Mouse (Mus musculus): Measurements from ENCODE around the gene Gm44965. TPM values are rescaled to one million over a fixed set of nuclear protein-coding genes. Genes with fewer than 3 reads are reported as not detected.

Gm44965 gene
- polyA plus RNA-seq, 1 experiment from 2014 or later = not detected

GRCm38 (mm10) chr6:48594043-48594738 is 450 bp downstream of the Gm44965 start:
- H3K36me3 ChIP-seq (ENCODE audit: control insufficient read depth, insufficient read depth, low read length) = peaks cover 29% of the 10 kb centered on the region

DNA sequence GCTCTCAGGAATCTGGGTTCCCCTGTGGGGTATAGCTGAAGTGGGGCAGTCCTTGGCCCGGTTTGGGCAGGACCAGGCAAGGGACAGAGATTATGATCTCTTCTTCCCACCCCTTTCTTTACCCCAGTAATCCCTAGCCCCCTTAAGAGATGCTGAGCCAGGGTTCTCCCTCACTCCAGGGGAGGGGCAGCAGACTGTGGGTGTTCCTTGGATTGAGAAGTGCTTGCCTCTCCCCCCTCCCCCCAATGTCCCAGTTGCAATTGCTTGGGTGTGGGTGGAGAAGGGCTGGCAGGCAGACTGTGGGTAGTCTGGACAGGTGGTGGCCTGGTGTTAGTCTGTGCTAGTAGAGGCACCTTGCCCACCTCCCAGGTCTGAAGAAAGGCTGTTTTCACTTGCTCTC is 1.5 kb downstream of the Gm44965 start:
- Histone ChIP-seq H3K4me2 (ENCODE audit: low read depth, low read length) (peak overlapping the region; percentile 78), H3K4me1 (ENCODE audit: control insufficient read depth, insufficient read depth, low read length) (peaks cover 16% of the 10 kb centered on the region), H3K4me3 (ENCODE audit: low read depth, low read length) (peak overlapping the region; percentile 62; the same call in 1 of the 2 replicates), H3K36me3 (ENCODE audit: control insufficient read depth, insufficient read depth, low read length) (peaks cover 34% of the 10 kb centered on the region), H3K9me3 (ENCODE audit: control insufficient read depth, low read length) (peaks cover 12% of the 10 kb centered on the region), H3K27ac (ENCODE audit: low read depth, low read length) (no peak overlapping the region), H3K9ac (replicated peaks; ENCODE audit: low read depth, low read length) (no peak overlapping the region; the same call in 1 of the 2 replicates), H3K27me3 (ENCODE audit: control insufficient read depth, insufficient read depth, low read length) (no peaks in the 10 kb centered on the region)
- 58% methylated on average over 1 of the region's 1 CpGs for WGBS
- ATAC-seq (ENCODE audit: low read depth) = no peak

More at GRCm38 (mm10) chr6:48594043-48594738, 450 bp downstream of the Gm44965 start:
- Histone ChIP-seq H3K27ac (ENCODE audit: low read depth, low read length) (peak overlapping the region; percentile 90), H3K9me3 (ENCODE audit: control insufficient read depth, low read length) (peaks cover 12% of the 10 kb centered on the region), H3K4me3 (ENCODE audit: low read depth, low read length) (peak overlapping the region; percentile 62), H3K9ac (replicated peaks; ENCODE audit: low read depth, low read length) (peak overlapping the region; percentile 80), H3K27me3 (ENCODE audit: control insufficient read depth, insufficient read depth, low read length) (no peaks in the 10 kb centered on the region), H3K4me2 (ENCODE audit: low read depth, low read length) (peak overlapping the region; percentile 78), H3K4me1 (ENCODE audit: control insufficient read depth, insufficient read depth, low read length) (peaks cover 16% of the 10 kb centered on the region)
- ATAC-seq (ENCODE audit: low read depth) = peak; percentile 83
- WGBS = under 1% methylated on average over 36 of the region's 41 CpGs

GRCm38 (mm10) chr6:48596545-48597232 is 2.9 kb downstream of the Gm44965 start:
- H3K36me3 ChIP-seq (ENCODE audit: control insufficient read depth, insufficient read depth, low read length) = peaks cover 34% of the 10 kb centered on the region

DNA sequence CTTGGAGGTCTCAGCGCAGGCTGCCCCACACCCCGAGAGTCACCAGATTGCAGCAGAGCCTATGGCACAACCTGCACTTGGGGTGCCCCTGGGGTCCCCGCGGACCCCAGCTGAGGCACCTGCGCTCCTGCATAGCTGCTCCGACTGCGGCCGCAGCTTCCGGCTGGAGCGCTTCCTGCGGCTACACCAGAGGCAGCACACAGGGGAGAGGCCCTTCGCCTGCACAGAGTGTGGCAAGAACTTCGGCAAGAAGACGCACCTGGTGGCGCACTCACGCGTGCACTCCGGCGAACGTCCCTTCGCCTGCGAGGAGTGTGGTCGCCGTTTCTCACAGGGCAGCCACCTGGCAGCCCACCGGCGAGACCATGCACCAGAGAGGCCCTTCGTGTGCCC is 3.5 kb downstream of the Gm44965 start:
- WGBS = 94% methylated on average over 27 of the region's 27 CpGs
- Histone ChIP-seq H3K27ac (ENCODE audit: low read depth, low read length) (no peak overlapping the region), H3K36me3 (ENCODE audit: control insufficient read depth, insufficient read depth, low read length) (peaks cover 34% of the 10 kb centered on the region), H3K4me1 (ENCODE audit: control insufficient read depth, insufficient read depth, low read length) (peaks cover 20% of the 10 kb centered on the region), H3K27me3 (ENCODE audit: control insufficient read depth, insufficient read depth, low read length) (no peaks in the 10 kb centered on the region), H3K4me3 (ENCODE audit: low read depth, low read length) (no peak overlapping the region), H3K9me3 (ENCODE audit: control insufficient read depth, low read length) (peaks cover 12% of the 10 kb centered on the region), H3K4me2 (ENCODE audit: low read depth, low read length) (no peak overlapping the region), H3K9ac (replicated peaks; ENCODE audit: low read depth, low read length) (no peak overlapping the region)
- ATAC-seq (ENCODE audit: low read depth) = no peak

More at GRCm38 (mm10) chr6:48596545-48597232, 2.9 kb downstream of the Gm44965 start:
- H3K27me3 ChIP-seq (ENCODE audit: control insufficient read depth, insufficient read depth, low read length) = no peaks in the 10 kb centered on the region
- no peak overlapping the region for H3K9ac ChIP-seq (replicated peaks; ENCODE audit: low read depth, low read length)
- peaks cover 20% of the 10 kb centered on the region for H3K4me1 ChIP-seq (ENCODE audit: control insufficient read depth, insufficient read depth, low read length)
- H3K9me3 ChIP-seq (ENCODE audit: control insufficient read depth, low read length) = peaks cover 12% of the 10 kb centered on the region
- WGBS = 96% methylated on average over 45 of the region's 45 CpGs
- no peak for ATAC-seq (ENCODE audit: low read depth)
- H3K4me2 ChIP-seq (ENCODE audit: low read depth, low read length) = no peak overlapping the region
- H3K4me3 ChIP-seq (ENCODE audit: low read depth, low read length) = no peak overlapping the region
- H3K27ac ChIP-seq (ENCODE audit: low read depth, low read length) = no peak overlapping the region

- Histone ChIP-seq H3K27ac (ENCODE audit: low read depth, low read length) (no peak overlapping the region; the same call in 1 of the 2 replicates), H3K4me1 (ENCODE audit: control insufficient read depth, insufficient read depth, low read length) (peaks cover 10% of the 10 kb centered on the region; the same call in 1 of the 2 replicates), H3K9me3 (ENCODE audit: control insufficient read depth, low read length) (peaks cover 12% of the 10 kb centered on the region), H3K9ac (replicated peaks; ENCODE audit: low read depth, low read length) (0 out of 2 replicates have a peak overlapping the region, but pooled peaks have one; percentile 91), H3K4me2 (ENCODE audit: low read depth, low read length) (peak overlapping the region; percentile 89; the same call in 1 of the 2 replicates), H3K27me3 (ENCODE audit: control insufficient read depth, insufficient read depth, low read length) (no peaks in the 10 kb centered on the region), H3K4me3 (ENCODE audit: low read depth, low read length) (no peak overlapping the region), H3K36me3 (ENCODE audit: control insufficient read depth, insufficient read depth, low read length) (peaks cover 34% of the 10 kb centered on the region)
- WGBS = 95% methylated on average over 1 of the region's 1 CpGs
- ATAC-seq (ENCODE audit: low read depth) = no peak
Measured at GRCm38 (mm10) chr6:48600594-48600993, 6.9 kb downstream of the Gm44965 start.

DNA sequence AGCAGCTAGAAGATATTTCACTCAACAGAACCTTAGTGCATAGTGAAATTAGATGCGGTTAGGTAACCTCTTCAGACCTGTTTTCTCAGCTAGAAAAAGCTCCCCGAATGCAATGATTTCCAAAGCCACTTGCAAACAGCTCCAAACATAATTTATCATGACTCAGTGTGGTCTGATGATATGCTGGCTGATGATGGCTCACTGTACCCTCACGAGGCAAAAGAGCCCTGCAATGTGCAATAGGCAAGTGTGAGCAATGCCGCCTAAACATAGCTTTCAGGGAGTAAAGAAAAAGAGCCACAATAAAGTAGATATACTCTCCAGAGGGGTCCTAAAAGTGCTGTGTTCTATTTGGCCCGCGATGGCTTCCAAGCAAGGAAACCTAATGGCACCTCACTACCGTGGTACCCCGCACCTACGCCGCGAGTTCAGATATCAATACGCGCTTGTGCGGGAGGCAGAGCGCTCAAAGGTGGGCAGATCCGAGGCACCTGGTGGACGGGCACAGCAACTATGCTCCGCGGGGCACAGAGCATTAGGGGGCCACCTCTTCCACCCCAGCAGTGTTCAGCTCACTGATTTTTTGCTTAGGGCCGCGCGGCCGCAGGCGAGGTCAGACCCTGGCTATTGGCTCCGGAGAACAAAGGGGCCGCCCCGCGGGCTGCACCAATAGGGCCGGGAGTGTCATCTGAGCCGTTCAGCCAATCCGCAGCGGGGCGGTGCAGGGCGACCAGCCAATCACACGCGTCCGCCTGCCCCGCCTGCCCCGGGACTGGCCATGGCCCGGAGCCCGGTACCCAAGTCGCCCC is 7.7 kb downstream of the Gm44965 start, which contains the start of gene Zfp775:
Zfp775 (plus strand) TSS at position 793 of the 809 bp plus-strand sequence.
- 4% methylated on average over 42 of the region's 42 CpGs for WGBS

GRCm38 (mm10) chr6:48602080-48602741 is 8.5 kb downstream of the Gm44965 start:
- Histone ChIP-seq H3K9me3 (ENCODE audit: control insufficient read depth, low read length) (peaks cover under 1% of the 10 kb centered on the region; the same call in 1 of the 2 replicates), H3K36me3 (ENCODE audit: control insufficient read depth, insufficient read depth, low read length) (peaks cover 23% of the 10 kb centered on the region), H3K27ac (ENCODE audit: low read depth, low read length) (peak overlapping the region; percentile 95), H3K4me1 (ENCODE audit: control insufficient read depth, insufficient read depth, low read length) (peaks cover 10% of the 10 kb centered on the region; the same call in 1 of the 2 replicates), H3K4me3 (ENCODE audit: low read depth, low read length) (peak overlapping the region; percentile 81), H3K9ac (replicated peaks; ENCODE audit: low read depth, low read length) (peak overlapping the region; percentile 91), H3K27me3 (ENCODE audit: control insufficient read depth, insufficient read depth, low read length) (no peaks in the 10 kb centered on the region), H3K4me2 (ENCODE audit: low read depth, low read length) (peak overlapping the region; percentile 89)
- WGBS = under 1% methylated on average over 28 of the region's 28 CpGs
- peak; percentile 80 for ATAC-seq (ENCODE audit: low read depth)

More for the DNA sequence above, 7.7 kb downstream of the Gm44965 start, which contains the start of gene Zfp775:
- H3K4me1 ChIP-seq (ENCODE audit: control insufficient read depth, insufficient read depth, low read length) = peaks cover 10% of the 10 kb centered on the region; the same call in 1 of the 2 replicates
- H3K36me3 ChIP-seq (ENCODE audit: control insufficient read depth, insufficient read depth, low read length) = peaks cover 30% of the 10 kb centered on the region
- H3K27me3 ChIP-seq (ENCODE audit: control insufficient read depth, insufficient read depth, low read length) = no peaks in the 10 kb centered on the region
- H3K4me2 ChIP-seq (ENCODE audit: low read depth, low read length) = peak within 1 kb of the TSS; percentile 89
- H3K9me3 ChIP-seq (ENCODE audit: control insufficient read depth, low read length) = peaks cover 8% of the 10 kb centered on the region
- H3K4me3 ChIP-seq (ENCODE audit: low read depth, low read length) = peak within 1 kb of the TSS; percentile 81
- peak within 1 kb of the TSS; percentile 91 for H3K9ac ChIP-seq (replicated peaks; ENCODE audit: low read depth, low read length)
- peak; percentile 99 for ATAC-seq (ENCODE audit: low read depth)
- peak within 1 kb of the TSS; percentile 95 for H3K27ac ChIP-seq (ENCODE audit: low read depth, low read length)

GRCm38 (mm10) chr6:48608124-48608523 is 14.4 kb downstream of the Gm44965 start:
- Histone ChIP-seq H3K27me3 (ENCODE audit: control insufficient read depth, insufficient read depth, low read length) (no peaks in the 10 kb centered on the region), H3K4me3 (ENCODE audit: low read depth, low read length) (no peak overlapping the region), H3K4me1 (ENCODE audit: control insufficient read depth, insufficient read depth, low read length) (peaks cover under 1% of the 10 kb centered on the region; the same call in 1 of the 2 replicates), H3K9ac (replicated peaks; ENCODE audit: low read depth, low read length) (no peak overlapping the region), H3K36me3 (ENCODE audit: control insufficient read depth, insufficient read depth, low read length) (peaks cover 2% of the 10 kb centered on the region; the same call in 1 of the 2 replicates), H3K4me2 (ENCODE audit: low read depth, low read length) (no peak overlapping the region), H3K9me3 (ENCODE audit: control insufficient read depth, low read length) (no peaks in the 10 kb centered on the region), H3K27ac (ENCODE audit: low read depth, low read length) (no peak overlapping the region)
- 57% methylated on average over 2 of the region's 2 CpGs for WGBS
- no peak for ATAC-seq (ENCODE audit: low read depth)

Data from neural tube, embryonic 14.5 days (tissue).